Mouse (Mus musculus) ovary, postnatal 14 days (tissue): ENCODE measurements around the gene 2810459M11Rik.

Experiments used
- DNase-seq: peaks from one replicate; pipeline ENCODE4 v3.0.0; 2022; ENCODE audit warnings: low spot score

2810459M11Rik gene

GRCm38 (mm10) chr1:86053198-86053921 is 7.7 kb downstream of the 2810459M11Rik start:
- DNase-seq = peak; percentile 50

GRCm38 (mm10) chr1:86054943-86055342 is 9.3 kb downstream of the 2810459M11Rik start:
- DNase-seq = no peak

- no peak for DNase-seq
Measured at GRCm38 (mm10) chr1:86056284-86056683, 10.6 kb downstream of the 2810459M11Rik start.

- DNase-seq = peak; percentile 94
Measured at GRCm38 (mm10) chr1:86058856-86059769, 13.4 kb downstream of the 2810459M11Rik start.

GRCm38 (mm10) chr1:86062523-86062922 is 16.9 kb downstream of the 2810459M11Rik start:
- no peak for DNase-seq

GRCm38 (mm10) chr1:86064271-86064991 is 18.8 kb downstream of the 2810459M11Rik start, which contains the start of gene Psmd1:
TSS of gene Psmd1 (plus strand) at chr1:86064387.
- peak; percentile 86 for DNase-seq

GRCm38 (mm10) chr1:86076565-86076964 is 30.9 kb downstream of the 2810459M11Rik start:
- no peak for DNase-seq

GRCm38 (mm10) chr1:86094413-86094812 is 48.8 kb downstream of the 2810459M11Rik start:
- DNase-seq = no peak

- DNase-seq = no peak
Measured at GRCm38 (mm10) chr1:86105054-86105453, 59.4 kb downstream of the 2810459M11Rik start.
